Mouse (Mus musculus): ENCODE measurements around the gene Erbb3. TPM values are rescaled to one million over a fixed set of nuclear protein-coding genes. Genes with fewer than 3 reads are reported as not detected.

Erbb3 gene
- polyA plus RNA-seq, 1 experiment from 2014 or later = 9.6 TPM

GRCm38 (mm10) chr10:128535624-128536265, 53.7 kb downstream of the Erbb3 start:
- H3K4me3 ChIP-seq (replicated peaks; ENCODE audit: low read depth, low read length) = no peak overlapping the region
- ATAC-seq (replicated peaks; ENCODE audit: low FRiP score, low read depth) (no peak), DNase-seq (ENCODE audit: low spot score) (no peak)
- TF ChIP-seq CTCF (IDR thresholded peaks at IDR 0.05; ENCODE audit: low read depth) = no peak
- H3K4me2 ChIP-seq (ENCODE audit: low read length) = peak overlapping the region; percentile 42
- H3K4me1 ChIP-seq (replicated peaks; ENCODE audit: insufficient read depth, low read length) = no peaks in the 10 kb centered on the region
- H3K27me3 ChIP-seq (ENCODE audit: insufficient read depth, low read length) = no peaks in the 10 kb centered on the region
- no peak overlapping the region for H3K27ac ChIP-seq
- H3K36me3 ChIP-seq (ENCODE audit: insufficient read depth, low read length) = no peaks in the 10 kb centered on the region
- no peak overlapping the region for H3K9ac ChIP-seq (ENCODE audit: low read depth, low read length)
- H3K9me3 ChIP-seq (replicated peaks; ENCODE audit: low read length) = no peaks in the 10 kb centered on the region
- WGBS = 73% methylated on average over 4 of the region's 4 CpGs

GRCm38 (mm10) chr10:128535206-128535605, 54.2 kb downstream of the Erbb3 start:
- no peak for TF ChIP-seq CTCF (IDR thresholded peaks at IDR 0.05; ENCODE audit: low read depth)
- H3K4me3 ChIP-seq (replicated peaks; ENCODE audit: low read depth, low read length) = no peak overlapping the region
- DNase-seq (ENCODE audit: low spot score) (no peak), ATAC-seq (replicated peaks; ENCODE audit: low FRiP score, low read depth) (no peak)
- no peaks in the 10 kb centered on the region for H3K4me1 ChIP-seq (replicated peaks; ENCODE audit: insufficient read depth, low read length)
- no peak overlapping the region for H3K4me2 ChIP-seq (ENCODE audit: low read length)
- H3K9me3 ChIP-seq (replicated peaks; ENCODE audit: low read length) = no peaks in the 10 kb centered on the region
- WGBS = 88% methylated on average over 2 of the region's 2 CpGs
- H3K27ac ChIP-seq = no peak overlapping the region
- H3K9ac ChIP-seq (ENCODE audit: low read depth, low read length) = no peak overlapping the region
- H3K27me3 ChIP-seq (ENCODE audit: insufficient read depth, low read length) = no peaks in the 10 kb centered on the region
- H3K36me3 ChIP-seq (ENCODE audit: insufficient read depth, low read length) = no peaks in the 10 kb centered on the region

GRCm38 (mm10) chr10:128526366-128527356, 62.8 kb downstream of the Erbb3 start:
- H3K9ac ChIP-seq (ENCODE audit: low read depth, low read length) = peak overlapping the region; percentile 57
- no peaks in the 10 kb centered on the region for H3K27me3 ChIP-seq (ENCODE audit: insufficient read depth, low read length)
- TF ChIP-seq CTCF (IDR thresholded peaks at IDR 0.05; ENCODE audit: low read depth) = no peak
- ATAC-seq (replicated peaks; ENCODE audit: low FRiP score, low read depth) (no peak), DNase-seq (ENCODE audit: low spot score) (no peak)
- peak overlapping the region; percentile 78 for H3K4me2 ChIP-seq (ENCODE audit: low read length)
- H3K4me3 ChIP-seq (replicated peaks; ENCODE audit: low read depth, low read length) = peak overlapping the region; percentile 63
- 0 out of 2 replicates have a peak overlapping the region, but pooled peaks have one; percentile 0 for H3K27ac ChIP-seq
- peaks cover 3% of the 10 kb centered on the region; the same call in 1 of the 2 replicates for H3K36me3 ChIP-seq (ENCODE audit: insufficient read depth, low read length)
- 26% methylated on average over 28 of the region's 28 CpGs for WGBS
- H3K4me1 ChIP-seq (replicated peaks; ENCODE audit: insufficient read depth, low read length) = 0 out of 2 replicates have a peak, but pooled peaks cover 8% of the 10 kb centered on the region
- no peaks in the 10 kb centered on the region for H3K9me3 ChIP-seq (replicated peaks; ENCODE audit: low read length)

GRCm38 (mm10) chr10:128525671-128526308, 63.7 kb downstream of the Erbb3 start, which contains the start of gene Esyt1:
Gene Esyt1, minus strand, starts transcription at chr10:128525871.
- peak; percentile 99 for DNase-seq (ENCODE audit: low spot score)
- H3K4me3 ChIP-seq (replicated peaks; ENCODE audit: low read depth, low read length) = peak within 1 kb of the TSS; percentile 63
- H3K27ac ChIP-seq = peak within 1 kb of the TSS; percentile 63
- H3K4me1 ChIP-seq (replicated peaks; ENCODE audit: insufficient read depth, low read length) = 0 out of 2 replicates have a peak, but pooled peaks cover 8% of the 10 kb centered on the region
- WGBS = under 1% methylated on average over 37 of the region's 37 CpGs
- no peaks in the 10 kb centered on the region for H3K27me3 ChIP-seq (ENCODE audit: insufficient read depth, low read length)
- no peaks in the 10 kb centered on the region for H3K9me3 ChIP-seq (replicated peaks; ENCODE audit: low read length)
- peak within 1 kb of the TSS; percentile 59 for H3K9ac ChIP-seq (ENCODE audit: low read depth, low read length)
- ATAC-seq (replicated peaks; ENCODE audit: low FRiP score, low read depth) = peak; percentile 96
- peak within 1 kb of the TSS; percentile 78 for H3K4me2 ChIP-seq (ENCODE audit: low read length)
- TF ChIP-seq CTCF (IDR thresholded peaks at IDR 0.05; ENCODE audit: low read depth) = peak; percentile 57
- peaks cover 5% of the 10 kb centered on the region for H3K36me3 ChIP-seq (ENCODE audit: insufficient read depth, low read length)

- 1% methylated on average over 58 of the region's 58 CpGs for WGBS
Observed at GRCm38 (mm10) chr10:128524732-128525662, 64.5 kb downstream of the Erbb3 start.

More at GRCm38 (mm10) chr10:128524732-128525662, 64.5 kb downstream of the Erbb3 start:
- peak overlapping the region; percentile 78 for H3K4me2 ChIP-seq (ENCODE audit: low read length)
- DNase-seq (ENCODE audit: low spot score) = peak; percentile 82
- H3K27me3 ChIP-seq (ENCODE audit: insufficient read depth, low read length) = no peaks in the 10 kb centered on the region
- H3K4me3 ChIP-seq (replicated peaks; ENCODE audit: low read depth, low read length) = peak overlapping the region; percentile 63
- no peak for TF ChIP-seq CTCF (IDR thresholded peaks at IDR 0.05; ENCODE audit: low read depth)
- peak overlapping the region; percentile 59 for H3K9ac ChIP-seq (ENCODE audit: low read depth, low read length)
- H3K9me3 ChIP-seq (replicated peaks; ENCODE audit: low read length) = no peaks in the 10 kb centered on the region
- peaks cover 13% of the 10 kb centered on the region for H3K36me3 ChIP-seq (ENCODE audit: insufficient read depth, low read length)
- H3K27ac ChIP-seq = peak overlapping the region; percentile 63
- ATAC-seq (replicated peaks; ENCODE audit: low FRiP score, low read depth) = peak; percentile 34; the same call in 1 of the 2 replicates
- H3K4me1 ChIP-seq (replicated peaks; ENCODE audit: insufficient read depth, low read length) = 0 out of 2 replicates have a peak, but pooled peaks cover 8% of the 10 kb centered on the region

All from kidney, postnatal 0 days (tissue).